Mouse (Mus musculus): ENCODE measurements around the gene Ccdc142.

DNA sequence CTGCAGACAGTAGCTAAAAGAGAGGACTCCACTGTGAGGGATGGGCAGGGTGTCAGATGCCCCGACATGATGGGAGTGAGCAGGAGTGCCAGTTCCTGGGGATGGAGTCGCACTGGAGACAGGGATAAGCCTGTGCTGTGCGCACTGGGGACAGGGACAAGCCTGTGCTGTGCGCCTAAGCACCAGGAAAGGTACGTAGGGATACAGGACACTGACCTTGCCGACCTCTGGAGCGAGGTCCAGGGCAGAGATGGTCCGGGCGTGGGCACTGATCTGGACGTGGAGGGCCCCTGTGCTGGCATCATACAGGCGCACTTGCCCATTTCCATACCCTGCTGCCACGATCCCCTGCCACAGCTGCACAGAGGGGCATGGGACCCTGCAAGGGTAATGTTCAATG lies 51.6 kb downstream of the Ccdc142 start:
- TF ChIP-seq CTCF (IDR thresholded peaks at IDR 0.05; ENCODE audit: low read depth, low read length), result no peak
- TF ChIP-seq GATA1 (IDR thresholded peaks at IDR 0.05; ENCODE audit: borderline replicate concordance, low read length), result no peak
